In genomic region chr16:20717978-20718670, GRCm38 (mm10) we compare ENCODE assay signal across 8 mouse cellular contexts. TPM values are rescaled to one million over a fixed set of nuclear protein-coding genes. Genes with fewer than 3 reads are reported as not detected.
DNase-seq lines count a peak whose midpoint lies in the region; ATAC-seq and TF ChIP-seq lines count a peak whose summit lies in the region.

No protein-coding gene starts in this region.

- POLR2A ChIA-PET in Patski (lab: Charles Lee), result interaction anchor here (1.3 to 1.4 kb wide), 3 partner anchors 9 to 46 kb away, joined by 3 to 4 read pairs (median 3); no protein-coding TSS in a partner anchor

- peak overlapping the region; percentile 77 for H3K9ac ChIP-seq in kidney, embryonic 15.5 days
- H3K9ac ChIP-seq in hindbrain, embryonic 13.5 days, result peak overlapping the region; percentile 86
- peak overlapping the region; percentile 67 for H3K9ac ChIP-seq in midbrain, embryonic 15.5 days

- peak; percentile 15 for ATAC-seq in kidney, embryonic 15.5 days (replicated peaks; ENCODE audit: low FRiP score)
- peak; percentile 7 for ATAC-seq in Patski
- ATAC-seq in hindbrain, embryonic 13.5 days (ENCODE audit: low FRiP score), result peak; percentile 9
- peak; percentile 2; the same call in 1 of the 2 replicates for ATAC-seq in midbrain, embryonic 15.5 days (replicated peaks)

- WGBS in kidney, embryonic 15.5 days, result under 1% methylated on average over 18 of the region's 18 CpGs
- WGBS in hindbrain, embryonic 13.5 days, result 4% methylated on average over 18 of the region's 18 CpGs
- 2% methylated on average over 18 of the region's 18 CpGs for WGBS in midbrain, embryonic 15.5 days

- peak overlapping the region; percentile 85 for H3K4me2 ChIP-seq in kidney, embryonic 15.5 days
- H3K4me2 ChIP-seq in hindbrain, embryonic 13.5 days, result peak overlapping the region; percentile 96
- peak overlapping the region; percentile 98 for H3K4me2 ChIP-seq in midbrain, embryonic 15.5 days

- no peaks in the 10 kb centered on the region for H3K27me3 ChIP-seq in kidney, embryonic 15.5 days
- no peaks in the 10 kb centered on the region for H3K27me3 ChIP-seq in Patski
- no peaks in the 10 kb centered on the region for H3K27me3 ChIP-seq in hindbrain, embryonic 13.5 days
- no peaks in the 10 kb centered on the region for H3K27me3 ChIP-seq in midbrain, embryonic 15.5 days (replicated peaks)

- peaks cover 44% of the 10 kb centered on the region for H3K4me1 ChIP-seq in kidney, embryonic 15.5 days
- peaks cover 44% of the 10 kb centered on the region for H3K4me1 ChIP-seq in hindbrain, embryonic 13.5 days (replicated peaks)
- peaks cover 43% of the 10 kb centered on the region for H3K4me1 ChIP-seq in midbrain, embryonic 15.5 days

- CTCF ChIA-PET in Patski (lab: Charles Lee), result interaction anchor here (0.9 to 3.2 kb wide), 7 partner anchors 9 to 48 kb away, joined by 3 to 16 read pairs (median 3); no protein-coding TSS in a partner anchor

- TF ChIP-seq CTCF in Patski (IDR thresholded peaks at IDR 0.05), result no peak

- peaks cover 39% of the 10 kb centered on the region for H3K36me3 ChIP-seq in kidney, embryonic 15.5 days
- peaks cover 32% of the 10 kb centered on the region for H3K36me3 ChIP-seq in hindbrain, embryonic 13.5 days
- H3K36me3 ChIP-seq in midbrain, embryonic 15.5 days (replicated peaks), result peaks cover 11% of the 10 kb centered on the region; the same call in 1 of the 2 replicates

- in situ Hi-C loops in Patski (cut with MboI; ENCODE audit: low pct_unique_long_range_greater_than_20kb), result loop anchor here (25.0 kb wide), 1 partner anchor 1544 kb away; the partner anchor contains the start of gene Tra2b

- H3K4me3 ChIP-seq in kidney, embryonic 15.5 days (replicated peaks), result peak overlapping the region; percentile 76
- H3K4me3 ChIP-seq in hindbrain, embryonic 13.5 days, result peak overlapping the region; percentile 69
- H3K4me3 ChIP-seq in midbrain, embryonic 15.5 days, result peak overlapping the region; percentile 70

- DNase-seq in kidney, adult 8-10 months, result no peak
- no peak for DNase-seq in Patski (ENCODE audit: low read depth, low spot score)
- DNase-seq in ovary, adult 18-20 months (ENCODE audit: low spot score), result no peak
- no peak for DNase-seq in adrenal gland, postnatal 4 days (ENCODE audit: low spot score in 2 of 2)
- DNase-seq in kidney, postnatal 25 days, result no peak

- H3K9me3 ChIP-seq in kidney, embryonic 15.5 days (replicated peaks), result no peaks in the 10 kb centered on the region
- H3K9me3 ChIP-seq in hindbrain, embryonic 13.5 days, result no peaks in the 10 kb centered on the region
- H3K9me3 ChIP-seq in midbrain, embryonic 15.5 days, result no peaks in the 10 kb centered on the region

- peak overlapping the region; percentile 99 for H3K27ac ChIP-seq in kidney, embryonic 15.5 days
- peak overlapping the region; percentile 95 for H3K27ac ChIP-seq in hindbrain, embryonic 13.5 days
- H3K27ac ChIP-seq in midbrain, embryonic 15.5 days, result peak overlapping the region; percentile 90

RNA-seq across cellular contexts. Expression of gene Clcn2, which starts 0.6 kb away (rescaled TPM):
- polyA plus RNA-seq in kidney, embryonic 15.5 days (2015; fragmentation: Nextera tagmentation; extraction: Ambion mirVana), result 16.3 and 20.1 TPM in 2 replicates
- polyA plus RNA-seq in Patski (2021), result 14.3 TPM
- polyA plus RNA-seq in hindbrain, embryonic 13.5 days (2015; fragmentation: Nextera tagmentation; extraction: Ambion mirVana), result 30.2 and 31.1 TPM in 2 replicates
- polyA plus RNA-seq in midbrain, embryonic 15.5 days (2015; fragmentation: Nextera tagmentation; extraction: Ambion mirVana), result 33.7 and 33.8 TPM in 2 replicates
- total RNA-seq in adrenal gland, postnatal 4 days (2021), result 10 to 100 TPM; 49.6 to 57.3 TPM

RNA-seq across cellular contexts. Expression of gene Polr2h, which starts 0.7 kb away (rescaled TPM):
- polyA plus RNA-seq in kidney, embryonic 15.5 days (2015; fragmentation: Nextera tagmentation; extraction: Ambion mirVana), result 116 and 120 TPM in 2 replicates
- polyA plus RNA-seq in Patski (2021), result 38.4 TPM
- polyA plus RNA-seq in hindbrain, embryonic 13.5 days (2015; fragmentation: Nextera tagmentation; extraction: Ambion mirVana), result 83.5 and 93.7 TPM in 2 replicates
- 82.3 and 90.6 TPM in 2 replicates for polyA plus RNA-seq in midbrain, embryonic 15.5 days (2015; fragmentation: Nextera tagmentation; extraction: Ambion mirVana)
- 10 to 100 TPM; 39.8 to 41.0 TPM for total RNA-seq in adrenal gland, postnatal 4 days (2021)

RNA-seq across cellular contexts. Expression of gene Chrd, which starts 14.8 kb away (rescaled TPM):
- 4.6 and 7.4 TPM in 2 replicates for polyA plus RNA-seq in kidney, embryonic 15.5 days (2015; fragmentation: Nextera tagmentation; extraction: Ambion mirVana)
- 1.8 TPM for polyA plus RNA-seq in Patski (2021)
- 5.7 and 6.4 TPM in 2 replicates for polyA plus RNA-seq in hindbrain, embryonic 13.5 days (2015; fragmentation: Nextera tagmentation; extraction: Ambion mirVana)
- 5.6 and 5.7 TPM in 2 replicates for polyA plus RNA-seq in midbrain, embryonic 15.5 days (2015; fragmentation: Nextera tagmentation; extraction: Ambion mirVana)
- total RNA-seq in adrenal gland, postnatal 4 days (2021), result 10 to 100 TPM; 14.8 to 17.1 TPM

RNA-seq across cellular contexts. Expression of gene Thpo, which starts 16.2 kb away (rescaled TPM):
- 1.2 TPM in 2 replicates for polyA plus RNA-seq in kidney, embryonic 15.5 days (2015; fragmentation: Nextera tagmentation; extraction: Ambion mirVana)
- 0.18 TPM for polyA plus RNA-seq in Patski (2021)
- 0.88 and 1.1 TPM in 2 replicates for polyA plus RNA-seq in hindbrain, embryonic 13.5 days (2015; fragmentation: Nextera tagmentation; extraction: Ambion mirVana)
- 1.3 and 1.7 TPM in 2 replicates for polyA plus RNA-seq in midbrain, embryonic 15.5 days (2015; fragmentation: Nextera tagmentation; extraction: Ambion mirVana)
- 1 to 10 TPM; 3.8 to 5.0 TPM for total RNA-seq in adrenal gland, postnatal 4 days (2021)

RNA-seq across cellular contexts. Expression of gene Fam131a, which starts 25.1 kb away (rescaled TPM):
- polyA plus RNA-seq in kidney, embryonic 15.5 days (2015; fragmentation: Nextera tagmentation; extraction: Ambion mirVana), result 6.4 and 6.7 TPM in 2 replicates
- polyA plus RNA-seq in Patski (2021), result 0.69 TPM
- polyA plus RNA-seq in hindbrain, embryonic 13.5 days (2015; fragmentation: Nextera tagmentation; extraction: Ambion mirVana), result 32.7 and 35.1 TPM in 2 replicates
- 58.1 and 58.5 TPM in 2 replicates for polyA plus RNA-seq in midbrain, embryonic 15.5 days (2015; fragmentation: Nextera tagmentation; extraction: Ambion mirVana)
- total RNA-seq in adrenal gland, postnatal 4 days (2021), result 10 to 100 TPM; 14.4 to 15.4 TPM
